Mouse (Mus musculus): Measurements from ENCODE around the gene Zbed5.

- TF ChIP-seq POLR2A (IDR thresholded peaks at IDR 0.05; ENCODE audit: insufficient read depth, low read length) (no peak), CTCF (IDR thresholded peaks at IDR 0.05; ENCODE audit: low read depth, low read length) (no peak)
Observed at GRCm38 (mm10) chr5:129924820-129925452, 29.4 kb downstream of the Zbed5 start.
